Mouse (Mus musculus): Measurements from ENCODE around the gene Tollip. TPM values are rescaled to one million over a fixed set of nuclear protein-coding genes. Genes with fewer than 3 reads are reported as not detected.
"Not testable (repeated sequence)": the region's sequence is repeated elsewhere in the genome, so short reads cannot be mapped to it uniquely, and the experiment has no call there.

Gene Tollip
- total and polyA plus RNA-seq, 3 experiments = 58.2 to 81.5 (median 61.5) TPM

DNA sequence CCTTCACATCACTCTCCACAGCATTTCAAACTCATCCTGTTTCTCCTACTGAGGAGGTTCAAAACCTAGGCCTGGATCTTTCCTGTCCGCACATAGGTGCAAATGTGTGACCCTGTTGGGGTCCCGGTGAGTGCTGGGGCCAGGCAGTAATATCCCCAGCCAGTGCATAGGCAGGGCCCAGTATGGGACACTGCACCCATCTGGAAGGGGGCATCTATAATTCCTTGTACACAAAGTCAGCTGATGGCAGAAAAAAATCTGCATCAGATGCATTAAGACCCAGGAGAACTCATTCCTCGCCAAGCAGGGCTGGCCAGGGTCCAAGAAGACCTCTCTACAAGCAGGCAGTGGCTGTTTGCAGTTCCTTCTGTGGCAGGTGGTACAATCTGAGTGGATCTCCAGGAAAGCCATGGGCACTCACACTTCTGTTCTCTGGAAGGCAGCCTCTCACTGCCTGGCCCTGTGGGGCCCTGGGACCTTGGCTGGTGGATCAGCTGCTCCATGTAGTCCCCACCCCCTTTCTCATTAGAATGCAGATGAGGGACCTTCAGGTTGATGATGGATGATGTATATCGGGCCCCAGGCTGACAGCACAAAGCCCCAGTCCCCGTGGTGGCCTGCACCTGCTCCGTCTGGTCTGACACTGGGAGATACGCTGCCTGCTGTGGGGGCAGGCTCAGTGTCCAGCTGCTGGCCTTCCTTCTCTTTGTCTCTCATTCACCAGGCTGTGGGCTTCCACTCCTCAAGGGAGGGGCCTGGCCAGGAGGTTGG, 16.0 kb upstream of the Tollip start:
- DNase-seq = no peak

DNA sequence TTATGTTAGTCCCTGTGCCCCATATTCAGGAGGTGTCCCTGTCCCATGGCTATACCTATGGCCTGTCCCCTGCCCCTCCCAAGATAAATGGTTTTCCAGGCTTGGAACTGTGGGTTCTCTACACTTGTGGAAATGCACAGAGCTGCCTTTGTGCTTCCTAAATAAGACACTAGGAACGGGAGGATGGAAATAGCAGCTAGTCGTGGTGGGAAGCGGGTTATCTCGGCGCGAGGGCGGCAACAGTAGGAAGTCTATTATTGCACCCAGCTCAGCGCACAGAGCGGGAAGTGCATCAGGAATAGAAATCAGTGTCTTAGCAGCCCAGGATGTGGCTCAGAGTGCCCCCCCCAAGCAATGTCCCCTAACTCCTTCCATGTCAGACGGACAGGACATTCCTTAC, 10.3 kb upstream of the Tollip start:
- no peak for DNase-seq

DNA sequence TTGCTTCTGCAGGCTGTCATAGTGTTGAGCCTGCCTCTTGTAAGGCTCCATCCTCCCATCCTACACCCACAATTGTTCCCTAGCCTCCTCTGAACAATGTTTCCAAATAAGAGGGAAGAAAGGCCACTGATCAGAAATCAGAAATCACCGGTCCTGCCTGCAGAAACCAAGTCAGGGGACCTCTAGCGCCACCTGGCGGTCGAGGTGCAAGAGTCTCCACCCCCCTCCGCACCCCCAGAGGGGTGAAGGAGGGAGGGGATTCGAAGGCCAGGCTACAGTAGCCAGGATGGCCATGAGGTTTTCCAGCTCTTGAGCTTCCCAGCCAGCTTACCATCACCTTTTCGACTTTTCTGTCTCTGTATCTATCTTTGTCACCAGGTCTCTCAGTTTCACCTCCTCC, 6.6 kb upstream of the Tollip start:
- DNase-seq = peak; percentile 67

DNA sequence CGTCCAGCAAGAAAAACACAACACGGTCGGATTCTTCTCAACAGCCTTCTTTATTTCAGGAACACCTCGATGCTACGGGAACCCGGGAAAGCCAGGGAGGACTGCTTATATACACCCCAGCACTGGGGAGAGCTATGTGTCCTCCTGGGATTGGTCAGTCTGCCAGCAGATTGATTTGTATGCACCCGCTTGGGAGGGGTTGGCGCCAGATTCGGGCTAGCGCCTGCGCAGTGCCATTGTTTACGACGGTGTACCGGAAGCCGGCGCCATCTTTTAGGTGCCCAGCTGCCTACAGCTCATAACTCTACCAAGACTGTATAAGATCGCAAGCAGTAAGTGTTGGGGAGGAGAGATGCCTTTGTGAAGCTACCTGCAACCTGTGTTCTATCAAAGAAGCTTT, 5.8 kb upstream of the Tollip start:
- DNase-seq = not testable (repeated sequence)

DNA sequence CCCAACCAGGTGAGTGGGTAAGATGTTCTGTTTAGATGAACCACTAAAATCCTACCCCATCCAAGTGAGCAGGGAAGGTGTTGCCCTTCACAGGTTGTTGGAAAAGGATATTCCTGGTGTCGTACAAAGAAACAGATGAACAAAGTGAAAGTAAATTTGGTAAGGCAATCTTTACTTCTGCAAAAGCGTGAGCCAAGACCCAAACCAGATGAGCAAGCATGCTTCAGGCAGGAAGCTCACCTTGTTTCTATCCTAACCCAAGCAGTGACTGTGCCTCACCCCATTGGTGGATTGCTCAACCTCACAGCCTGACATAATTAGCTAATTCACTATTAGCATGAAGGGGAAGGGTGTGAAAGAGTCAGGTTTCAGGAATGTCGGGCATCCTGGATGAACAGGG, 7.0 kb downstream of the Tollip start:
- DNase-seq = no peak

DNA sequence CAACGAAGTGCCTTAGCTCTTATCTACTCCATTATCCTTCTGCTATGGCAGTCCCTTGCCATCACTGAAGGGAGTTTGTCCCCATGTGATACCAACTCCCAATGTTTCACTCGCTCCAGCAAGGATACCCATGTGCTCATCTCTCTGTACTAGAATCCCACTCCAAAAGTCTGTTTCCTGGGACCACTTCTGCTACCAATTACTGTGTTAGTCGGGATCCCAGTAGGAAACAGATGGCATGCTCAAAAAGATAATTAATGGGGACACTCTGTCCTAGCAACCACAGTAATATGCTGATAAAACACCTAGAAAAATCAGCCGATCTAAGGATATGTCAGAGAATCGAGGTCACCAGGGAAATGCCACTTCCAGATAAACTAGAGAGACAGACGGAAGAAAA, 9.7 kb downstream of the Tollip start:
- no peak for DNase-seq

DNA sequence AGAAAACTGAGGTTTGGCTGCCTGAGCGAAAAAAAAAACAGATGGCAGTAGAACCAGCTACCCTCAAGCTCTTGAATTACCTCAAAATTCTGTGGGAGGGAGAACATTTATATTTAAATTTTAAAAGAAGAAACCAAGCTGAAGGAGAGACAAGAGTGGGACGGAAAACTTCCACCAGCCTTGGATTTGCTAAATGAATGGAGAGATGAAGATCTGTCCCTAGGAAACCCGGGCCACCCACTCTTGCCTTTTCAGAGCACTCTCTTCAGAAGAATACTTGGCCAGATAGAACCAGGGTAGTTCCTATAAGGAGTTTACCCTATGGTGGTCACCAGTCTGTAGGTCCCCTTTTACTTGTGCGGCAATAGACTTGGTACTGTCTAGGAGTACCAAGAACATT, 15.5 kb downstream of the Tollip start:
- no peak for DNase-seq

DNA sequence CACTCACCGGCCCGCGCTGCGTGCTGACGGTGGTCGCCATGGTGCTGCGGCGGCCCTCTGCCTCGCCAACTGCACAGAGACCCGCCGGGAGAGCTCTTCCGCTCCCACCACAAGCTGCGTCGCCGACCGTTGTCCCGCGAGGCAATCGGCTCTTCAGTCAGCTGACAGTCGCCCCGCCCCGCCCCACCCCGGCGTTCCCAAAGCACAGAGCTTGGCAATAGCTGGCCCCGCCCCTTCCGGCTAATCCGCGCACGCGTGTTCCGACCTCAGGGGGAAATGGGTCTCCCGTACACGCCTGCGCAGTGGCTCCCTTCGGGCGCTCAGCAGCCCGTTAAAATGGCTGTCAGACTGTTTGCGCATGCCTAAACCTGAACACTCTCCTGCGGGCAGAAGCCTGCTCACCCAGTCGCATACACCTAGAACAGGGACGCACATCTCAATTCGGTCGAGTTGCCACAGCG, 16.0 kb downstream of the Tollip start:
- DNase-seq = peak; percentile 100

DNA sequence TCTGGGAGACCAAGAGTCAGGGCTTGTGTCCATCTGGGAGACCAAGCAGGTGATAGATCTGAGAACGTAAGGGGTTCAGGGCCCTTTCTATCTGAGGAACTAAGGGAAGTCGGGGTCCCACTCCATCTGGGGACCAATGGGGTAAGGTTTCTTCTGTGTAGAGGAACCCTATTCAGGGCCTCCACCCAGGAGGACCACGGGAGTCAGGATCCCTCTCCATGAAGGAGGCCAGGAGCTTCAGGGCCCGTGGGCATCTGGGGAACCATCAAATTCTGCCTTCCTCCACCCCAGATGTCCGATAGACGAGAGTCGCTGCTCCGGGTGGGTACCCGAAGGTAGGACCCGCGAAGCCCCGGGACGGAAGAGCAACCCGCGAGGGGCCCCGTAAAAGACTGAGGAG, 16.5 kb downstream of the Tollip start:
- no peak for DNase-seq

DNA sequence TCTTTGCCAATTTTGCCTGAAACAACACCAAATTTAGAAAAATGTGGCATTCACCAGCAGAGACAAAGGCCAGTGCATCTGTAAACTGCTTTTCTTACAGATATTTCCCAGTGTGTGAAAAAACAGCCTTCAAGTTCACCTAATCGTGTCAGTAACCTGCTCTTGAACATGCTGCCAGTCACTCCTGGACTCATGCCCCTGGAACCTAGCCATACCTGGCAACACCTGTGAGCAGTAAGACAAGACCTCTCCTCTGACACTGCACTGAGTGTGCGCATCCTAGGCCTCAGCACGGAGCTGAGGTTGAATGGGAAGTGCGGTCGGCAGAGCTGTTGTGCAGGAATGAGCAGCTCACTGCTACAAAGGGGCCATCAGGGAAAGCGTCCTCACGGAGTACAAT, 26.2 kb downstream of the Tollip start:
- DNase-seq = no peak

DNA sequence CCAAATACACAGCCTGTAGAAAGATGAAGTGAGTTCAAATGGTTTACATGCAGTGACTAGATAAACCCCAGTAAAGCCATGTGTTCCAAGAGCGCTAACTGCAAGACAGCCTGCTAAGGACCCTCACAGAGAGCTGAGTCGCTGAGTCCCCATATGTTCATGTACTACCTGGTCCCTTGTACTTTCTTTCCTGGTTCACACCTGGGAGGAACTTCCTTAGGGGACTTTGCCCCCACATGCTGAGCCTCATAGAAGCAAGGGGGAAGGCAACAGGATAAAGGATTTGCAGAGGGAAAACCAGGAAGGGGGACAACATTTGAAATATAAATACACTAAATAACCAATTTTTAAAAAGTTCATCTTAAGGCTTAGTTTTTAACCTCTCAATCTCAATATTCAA, 39.5 kb downstream of the Tollip start:
- no peak for DNase-seq

DNA sequence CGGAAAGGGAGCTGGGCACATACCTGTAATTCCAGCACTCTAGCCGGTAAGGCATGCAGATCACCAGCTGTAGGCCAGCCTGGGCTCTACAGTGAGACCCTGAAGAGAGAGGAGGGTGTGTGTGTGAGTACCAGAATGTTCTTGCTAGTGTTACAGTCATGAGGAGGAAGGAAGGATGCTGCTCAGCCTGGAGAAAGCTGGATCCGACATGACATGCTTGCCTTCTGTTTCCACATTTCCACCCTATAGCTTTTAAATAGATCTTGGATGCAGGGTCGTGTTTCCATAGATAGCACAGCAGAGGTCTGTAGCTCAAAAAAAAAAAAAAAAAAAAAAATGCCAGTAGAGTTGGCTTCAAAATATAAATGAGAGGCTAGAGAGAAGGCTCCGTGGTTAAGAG, 43.4 kb downstream of the Tollip start:
- DNase-seq = no peak

DNA sequence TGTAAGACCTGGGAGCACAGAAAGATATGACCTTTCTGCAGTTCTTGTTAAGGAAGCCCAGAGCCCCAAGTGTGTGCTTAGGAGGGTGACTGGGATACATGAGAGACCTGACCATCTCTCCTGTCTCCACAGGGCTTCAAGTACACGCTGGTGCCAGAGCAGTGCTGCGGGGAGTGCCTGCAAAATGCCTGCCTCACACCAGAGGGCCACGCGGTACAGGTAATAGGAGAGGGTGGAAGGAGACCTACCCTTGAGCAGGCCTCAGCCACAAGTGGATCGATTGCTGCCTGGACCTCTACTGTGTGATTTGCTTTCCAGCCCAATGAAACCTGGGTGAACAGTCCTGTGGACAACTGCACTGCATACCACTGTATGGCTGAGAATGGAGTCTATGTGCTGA, 47.8 kb downstream of the Tollip start:
- DNase-seq = no peak

DNA sequence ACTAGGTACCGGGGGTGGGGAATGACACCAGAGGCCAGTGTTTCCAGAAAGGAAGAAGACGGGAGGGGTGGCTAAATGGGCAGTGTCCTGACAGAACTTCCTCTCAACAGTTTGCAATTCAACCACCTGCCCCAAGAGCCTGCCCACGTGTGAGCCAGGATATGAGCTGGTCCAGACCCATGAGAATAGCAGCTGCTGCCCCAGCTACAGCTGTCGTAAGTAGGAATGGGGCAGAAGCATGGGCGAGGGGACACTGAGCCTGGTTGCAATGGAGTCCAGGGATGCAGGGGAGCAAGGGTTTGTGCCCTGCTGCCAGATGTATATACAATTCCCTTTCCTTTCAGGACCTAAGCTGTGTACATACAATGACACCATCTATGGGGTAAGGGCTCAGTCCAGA, 48.7 kb downstream of the Tollip start:
- DNase-seq = no peak

DNA sequence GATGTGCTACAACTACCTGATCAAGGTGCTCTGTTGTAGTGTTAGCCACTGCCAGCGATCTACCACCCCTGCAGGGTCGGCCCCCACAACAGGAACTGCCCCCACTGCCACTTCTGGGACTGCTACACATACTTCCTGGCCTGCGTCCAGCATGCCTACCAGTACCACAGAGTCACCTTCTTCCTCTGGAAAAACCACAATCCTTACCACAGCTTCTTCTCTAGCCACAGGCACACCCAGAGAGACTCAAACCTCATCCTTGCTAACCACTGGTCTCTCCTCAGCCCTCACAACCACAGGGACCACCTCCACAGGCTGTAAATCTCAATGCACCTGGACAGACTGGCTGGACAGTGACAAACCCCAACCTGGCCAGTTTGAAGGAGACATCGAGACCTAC, 57.3 kb downstream of the Tollip start:
- DNase-seq = no peak

DNA sequence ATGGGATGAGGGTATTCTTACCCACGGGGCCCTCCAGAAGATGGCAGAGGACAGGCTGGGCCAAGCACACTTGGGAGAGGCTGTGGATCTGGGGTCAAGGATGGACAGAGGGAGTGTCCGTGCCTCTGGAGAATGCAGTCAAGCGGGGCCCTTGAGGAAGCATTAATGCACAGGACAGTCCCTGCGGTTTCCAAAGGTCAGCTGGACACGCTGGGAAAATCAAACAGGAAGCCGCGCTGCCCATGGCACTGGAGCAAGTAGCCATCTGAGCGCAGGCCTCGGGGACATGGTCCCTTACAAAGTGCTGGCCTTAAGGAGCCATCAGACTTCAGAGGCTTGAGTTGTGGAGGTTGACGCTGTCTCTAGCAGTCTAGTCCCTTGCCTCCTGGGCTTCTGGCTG, 78.0 kb downstream of the Tollip start:
- no peak for DNase-seq

DNA sequence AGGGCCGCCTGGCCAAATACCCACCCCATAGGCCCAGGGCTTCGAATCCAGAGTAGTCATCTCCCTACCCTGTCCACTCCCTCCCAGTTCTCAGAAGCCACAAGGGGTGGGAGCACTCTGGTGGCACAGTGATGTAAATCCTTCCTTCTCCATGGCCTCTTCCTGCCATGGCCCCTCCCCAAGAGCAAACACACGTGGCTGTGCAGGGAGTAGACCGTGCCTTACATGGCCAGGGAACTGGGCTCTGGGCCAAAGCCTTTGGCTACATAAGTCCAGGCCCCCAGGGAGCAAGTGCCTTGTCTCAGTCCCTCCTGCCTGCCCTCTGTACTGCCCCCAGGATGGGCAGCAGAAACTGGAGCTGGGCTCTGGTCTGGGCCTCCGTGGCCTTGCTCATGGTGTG, 79.5 kb downstream of the Tollip start, which contains the start of gene Muc5b:
Gene Muc5b (plus strand): TSS at position 292 of the 400 bp plus-strand sequence.
- no peak for DNase-seq

DNA sequence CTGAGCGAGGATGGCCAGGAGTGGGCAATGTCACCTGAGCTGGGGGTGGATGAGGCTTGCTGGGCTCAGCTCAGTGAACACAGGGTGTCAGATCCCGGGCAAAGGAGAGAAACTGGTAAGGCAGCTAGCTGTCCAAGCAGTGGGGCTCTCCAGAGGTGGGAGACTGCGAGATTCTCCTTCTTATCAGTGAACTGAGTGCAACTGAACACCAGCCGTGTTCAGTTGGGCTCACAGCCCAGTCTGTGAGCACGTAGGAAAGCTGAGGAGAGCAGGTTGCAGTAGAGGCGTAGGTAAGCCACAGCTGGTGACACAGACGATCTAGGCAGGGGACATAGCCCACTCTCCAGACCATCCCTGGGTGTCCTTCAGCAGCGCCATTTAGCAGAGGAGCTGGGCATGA, 81.9 kb downstream of the Tollip start:
- DNase-seq = no peak

DNA sequence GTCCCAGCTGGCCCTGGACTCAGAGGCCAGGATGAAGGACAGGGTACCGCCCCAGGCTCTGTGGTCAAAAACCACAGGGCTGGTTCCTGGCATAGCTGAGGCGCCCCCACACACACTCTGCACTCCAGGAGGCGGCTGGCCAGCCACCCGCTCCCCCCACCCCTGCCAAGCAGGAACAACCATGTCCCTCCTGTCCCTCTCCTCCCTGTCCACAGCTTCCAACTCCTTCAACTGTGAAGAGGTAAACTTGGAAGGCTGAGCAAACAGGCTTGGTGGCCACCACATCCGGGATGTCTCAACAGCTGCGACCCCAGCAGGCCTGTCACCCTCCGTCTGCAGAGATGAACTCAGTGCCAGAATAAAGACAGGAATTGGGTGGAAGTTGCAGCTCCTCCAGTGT, 82.4 kb downstream of the Tollip start:
- no peak for DNase-seq

Other genes with a start within 250 kb of the Tollip start
- gene Muc2, start 228.2 kb downstream of the Tollip start, total RNA-seq (2021) = under 1 TPM; 0.17 to 0.75 TPM
- 0.54 and 0.67 TPM in 2 replicates for gene Muc2, start 228.2 kb downstream of the Tollip start, polyA plus RNA-seq (2012; rRNA removed)
- not detected for gene Muc5ac, start 129.5 kb downstream of the Tollip start, total RNA-seq (2021)
- 0.17 TPM in 1 of 2 replicates, not detected in the other for gene Muc5ac, start 129.5 kb downstream of the Tollip start, polyA plus RNA-seq (2012; rRNA removed)
- gene Muc5b, start 79.4 kb downstream of the Tollip start, total RNA-seq (2021) = not detected
- gene Muc5b, start 79.4 kb downstream of the Tollip start, polyA plus RNA-seq (2012; rRNA removed) = not detected in 2 replicates
- 1 to 10 TPM; 3.1 to 3.8 TPM for gene Brsk2, start 31.2 kb upstream of the Tollip start, total RNA-seq (2021)
- gene Brsk2, start 31.2 kb upstream of the Tollip start, polyA plus RNA-seq (2012; rRNA removed) = 2.1 and 2.5 TPM in 2 replicates
- gene Mob2, start 142.6 kb upstream of the Tollip start, total RNA-seq (2021) = 10 to 100 TPM; 52.3 to 59.3 TPM
- 33.1 and 38.2 TPM in 2 replicates for gene Mob2, start 142.6 kb upstream of the Tollip start, polyA plus RNA-seq (2012; rRNA removed)
- 10 to 100 TPM; 11.1 to 15.9 TPM for gene Dusp8, start 177.3 kb upstream of the Tollip start, total RNA-seq (2021)
- 10.7 and 13.2 TPM in 2 replicates for gene Dusp8, start 177.3 kb upstream of the Tollip start, polyA plus RNA-seq (2012; rRNA removed)
- gene Gm45618, start 202.2 kb upstream of the Tollip start, total RNA-seq (2021) = not detected
- not detected in 2 replicates for gene Gm45618, start 202.2 kb upstream of the Tollip start, polyA plus RNA-seq (2012; rRNA removed)
- gene Gm39115, start 217.5 kb upstream of the Tollip start, total RNA-seq (2021) = not detected
- not detected in 2 replicates for gene Gm39115, start 217.5 kb upstream of the Tollip start, polyA plus RNA-seq (2012; rRNA removed)
- gene Gm45337, start 226.1 kb upstream of the Tollip start, total RNA-seq (2021) = not detected
- not detected in 2 replicates for gene Gm45337, start 226.1 kb upstream of the Tollip start, polyA plus RNA-seq (2012; rRNA removed)
- gene Gm29735, start 238.6 kb upstream of the Tollip start, total RNA-seq (2021) = not detected
- gene Gm29735, start 238.6 kb upstream of the Tollip start, polyA plus RNA-seq (2012; rRNA removed) = not detected in 2 replicates
- gene Gm4553, start 247.2 kb upstream of the Tollip start, total RNA-seq (2021) = not detected
- not detected in 2 replicates for gene Gm4553, start 247.2 kb upstream of the Tollip start, polyA plus RNA-seq (2012; rRNA removed)

All from adrenal gland, adult 2 months (tissue).